Mouse (Mus musculus): ENCODE results near the gene Ddx24. TPM values are rescaled to one million over a fixed set of nuclear protein-coding genes. Genes with fewer than 3 reads are reported as not detected.

The Ddx24 gene
- polyA plus RNA-seq, 1 experiment from 2014 or later: 72.6 TPM

GRCm38 (mm10) chr12:103426710-103427109 lies 1.1 kb upstream of the Ddx24 start:
- no peak overlapping the region for H3K27ac ChIP-seq
- H3K9me3 ChIP-seq (replicated peaks): 0 out of 2 replicates have a peak, but pooled peaks cover 4% of the 10 kb centered on the region
- no peak overlapping the region for H3K9ac ChIP-seq
- no peak overlapping the region for H3K4me2 ChIP-seq
- 80% methylated on average over 7 of the region's 7 CpGs for WGBS (ENCODE audit: insufficient replicate concordance)
- ATAC-seq: no peak
- H3K4me1 ChIP-seq: peaks cover 31% of the 10 kb centered on the region
- H3K4me3 ChIP-seq: no peak overlapping the region
- peaks cover 24% of the 10 kb centered on the region for H3K36me3 ChIP-seq
- no peaks in the 10 kb centered on the region for H3K27me3 ChIP-seq (replicated peaks)

GRCm38 (mm10) chr12:103425016-103425728 lies 458 bp downstream of the Ddx24 start:
- Histone ChIP-seq H3K4me3 (peak overlapping the region; percentile 94), H3K4me1 (peaks cover 39% of the 10 kb centered on the region), H3K4me2 (peak overlapping the region; percentile 78), H3K27ac (peak overlapping the region; percentile 75), H3K9me3 (replicated peaks) (0 out of 2 replicates have a peak, but pooled peaks cover 4% of the 10 kb centered on the region), H3K36me3 (peaks cover 31% of the 10 kb centered on the region), H3K27me3 (replicated peaks) (no peaks in the 10 kb centered on the region), H3K9ac (peak overlapping the region; percentile 92)
- WGBS (ENCODE audit: insufficient replicate concordance): 6% methylated on average over 33 of the region's 33 CpGs
- peak; percentile 18 for ATAC-seq

GRCm38 (mm10) chr12:103408144-103408543 lies 17.5 kb downstream of the Ddx24 start:
- WGBS (ENCODE audit: insufficient replicate concordance): 90% methylated on average over 10 of the region's 10 CpGs
- Histone ChIP-seq H3K27ac (no peak overlapping the region), H3K4me1 (peaks cover 4% of the 10 kb centered on the region; the same call in 1 of the 2 replicates)

GRCm38 (mm10) chr12:103407720-103408119 lies 17.9 kb downstream of the Ddx24 start, which contains the start of gene 9330161L09Rik:
TSS of gene 9330161L09Rik (minus strand) at chr12:103407820.
- no peak within 1 kb of the TSS; the same call in 1 of the 2 replicates for H3K9ac ChIP-seq
- no peak within 1 kb of the TSS for H3K4me2 ChIP-seq
- H3K27me3 ChIP-seq (replicated peaks): no peaks in the 10 kb centered on the region
- peaks cover 100% of the 10 kb centered on the region for H3K36me3 ChIP-seq
- peaks cover 4% of the 10 kb centered on the region; the same call in 1 of the 2 replicates for H3K4me1 ChIP-seq
- ATAC-seq: no peak
- no peaks in the 10 kb centered on the region for H3K9me3 ChIP-seq (replicated peaks)
- WGBS (ENCODE audit: insufficient replicate concordance): 90% methylated on average over 4 of the region's 4 CpGs
- H3K4me3 ChIP-seq: no peak within 1 kb of the TSS
- H3K27ac ChIP-seq: no peak within 1 kb of the TSS

More at GRCm38 (mm10) chr12:103408144-103408543, 17.5 kb downstream of the Ddx24 start:
- Histone ChIP-seq H3K4me3 (no peak overlapping the region), H3K9me3 (replicated peaks) (no peaks in the 10 kb centered on the region), H3K36me3 (peaks cover 100% of the 10 kb centered on the region), H3K27me3 (replicated peaks) (no peaks in the 10 kb centered on the region), H3K9ac (no peak overlapping the region; the same call in 1 of the 2 replicates), H3K4me2 (no peak overlapping the region)
- ATAC-seq: no peak

GRCm38 (mm10) chr12:103404131-103404530 lies 21.5 kb downstream of the Ddx24 start:
- H3K27ac ChIP-seq: no peak overlapping the region
- H3K36me3 ChIP-seq: peaks cover 97% of the 10 kb centered on the region
- no peaks in the 10 kb centered on the region for H3K9me3 ChIP-seq (replicated peaks)
- H3K4me1 ChIP-seq: peaks cover 4% of the 10 kb centered on the region; the same call in 1 of the 2 replicates
- H3K27me3 ChIP-seq (replicated peaks): no peaks in the 10 kb centered on the region
- WGBS (ENCODE audit: insufficient replicate concordance): 88% methylated on average over 18 of the region's 18 CpGs
- no peak overlapping the region for H3K4me2 ChIP-seq
- H3K4me3 ChIP-seq: no peak overlapping the region
- ATAC-seq: no peak
- no peak overlapping the region for H3K9ac ChIP-seq

- Histone ChIP-seq H3K4me2 (no peak overlapping the region), H3K9ac (no peak overlapping the region), H3K27ac (peak overlapping the region; percentile 13; the same call in 1 of the 2 replicates), H3K4me1 (peaks cover 58% of the 10 kb centered on the region), H3K9me3 (replicated peaks) (no peaks in the 10 kb centered on the region), H3K27me3 (replicated peaks) (no peaks in the 10 kb centered on the region), H3K4me3 (no peak overlapping the region), H3K36me3 (peaks cover 53% of the 10 kb centered on the region)
- ATAC-seq: no peak
- 77% methylated on average over 7 of the region's 7 CpGs for WGBS (ENCODE audit: insufficient replicate concordance)
These were observed 28.9 kb downstream of the Ddx24 start for GRCm38 (mm10) chr12:103396751-103397150.

GRCm38 (mm10) chr12:103395486-103396275 lies 29.9 kb downstream of the Ddx24 start:
- H3K27ac ChIP-seq: peak overlapping the region; percentile 32
- no peak for ATAC-seq
- no peaks in the 10 kb centered on the region for H3K27me3 ChIP-seq (replicated peaks)
- H3K4me3 ChIP-seq: no peak overlapping the region
- H3K4me2 ChIP-seq: peak overlapping the region; percentile 1; the same call in 1 of the 2 replicates
- peak overlapping the region; percentile 42; the same call in 1 of the 2 replicates for H3K9ac ChIP-seq
- peaks cover 68% of the 10 kb centered on the region for H3K4me1 ChIP-seq
- 79% methylated on average over 12 of the region's 12 CpGs for WGBS (ENCODE audit: insufficient replicate concordance)
- peaks cover 53% of the 10 kb centered on the region for H3K36me3 ChIP-seq
- no peaks in the 10 kb centered on the region for H3K9me3 ChIP-seq (replicated peaks)

GRCm38 (mm10) chr12:103393528-103393927 lies 32.1 kb downstream of the Ddx24 start:
- peak overlapping the region; percentile 81 for H3K4me2 ChIP-seq
- H3K9me3 ChIP-seq (replicated peaks): no peaks in the 10 kb centered on the region
- no peaks in the 10 kb centered on the region for H3K27me3 ChIP-seq (replicated peaks)
- WGBS (ENCODE audit: insufficient replicate concordance): 6% methylated on average over 6 of the region's 6 CpGs
- H3K9ac ChIP-seq: peak overlapping the region; percentile 72
- peak overlapping the region; percentile 97 for H3K27ac ChIP-seq
- H3K4me1 ChIP-seq: peaks cover 87% of the 10 kb centered on the region
- peak overlapping the region; percentile 34 for H3K4me3 ChIP-seq
- peak; percentile 91 for ATAC-seq
- peaks cover 41% of the 10 kb centered on the region for H3K36me3 ChIP-seq

- peaks cover 31% of the 10 kb centered on the region for H3K36me3 ChIP-seq
- H3K4me1 ChIP-seq: peaks cover 84% of the 10 kb centered on the region
- H3K9me3 ChIP-seq (replicated peaks): no peaks in the 10 kb centered on the region
- H3K27me3 ChIP-seq (replicated peaks): no peaks in the 10 kb centered on the region
- peak overlapping the region; percentile 81 for H3K4me2 ChIP-seq
- H3K9ac ChIP-seq: peak overlapping the region; percentile 98; the same call in 1 of the 2 replicates
- H3K4me3 ChIP-seq: peak overlapping the region; percentile 92
- 84% methylated on average over 7 of the region's 7 CpGs for WGBS (ENCODE audit: insufficient replicate concordance)
- H3K27ac ChIP-seq: peak overlapping the region; percentile 91
- ATAC-seq: no peak
These were observed 34.5 kb downstream of the Ddx24 start for GRCm38 (mm10) chr12:103391098-103391497.

- 55% methylated on average over 4 of the region's 4 CpGs for WGBS (ENCODE audit: insufficient replicate concordance)
- Histone ChIP-seq H3K36me3 (peaks cover 20% of the 10 kb centered on the region), H3K4me2 (peak overlapping the region; percentile 81), H3K9ac (peak overlapping the region; percentile 98), H3K27me3 (replicated peaks) (no peaks in the 10 kb centered on the region), H3K27ac (peak overlapping the region; percentile 91), H3K4me3 (peak overlapping the region; percentile 92), H3K4me1 (peaks cover 76% of the 10 kb centered on the region), H3K9me3 (replicated peaks) (no peaks in the 10 kb centered on the region)
- no peak for ATAC-seq
These were observed 35.6 kb downstream of the Ddx24 start for GRCm38 (mm10) chr12:103389982-103390381.

GRCm38 (mm10) chr12:103389348-103389727 lies 36.3 kb downstream of the Ddx24 start:
- 0 out of 2 replicates have a peak, but pooled peaks have one; percentile 14 for ATAC-seq
- Histone ChIP-seq H3K9ac (peak overlapping the region; percentile 98), H3K4me2 (peak overlapping the region; percentile 81), H3K4me1 (peaks cover 73% of the 10 kb centered on the region), H3K27ac (peak overlapping the region; percentile 91), H3K36me3 (peaks cover 19% of the 10 kb centered on the region), H3K4me3 (peak overlapping the region; percentile 92), H3K27me3 (replicated peaks) (0 out of 2 replicates have a peak, but pooled peaks cover 4% of the 10 kb centered on the region), H3K9me3 (replicated peaks) (no peaks in the 10 kb centered on the region)
- 40% methylated on average over 2 of the region's 2 CpGs for WGBS (ENCODE audit: insufficient replicate concordance)
